Mouse (Mus musculus): ENCODE data around the gene Tmem108. TPM values are rescaled to one million over a fixed set of nuclear protein-coding genes. Genes with fewer than 3 reads are reported as not detected.

Gene Tmem108
- total RNA-seq (2021), result 10 to 100 TPM; 40.7 to 46.1 TPM
- long read RNA-seq, experiment 1, transcript Tmem108-203 (6 exons, 2,145 nt), result major isoform, 12 of 41 reads
- long read RNA-seq, experiment 1, transcript Tmem108-204 (6 exons, 2,850 nt), result minor isoform, 10 of 41 reads
- long read RNA-seq, experiment 1, partial matches to known transcripts, result 6 of 41 reads
- long read RNA-seq, experiment 1, other reads (novel, unspliced or antisense), result 7 of 41 reads
- long read RNA-seq, experiment 2, transcript Tmem108-203 (6 exons, 2,145 nt), result major isoform, 16 of 48 reads
- long read RNA-seq, experiment 2, transcript Tmem108-204 (6 exons, 2,850 nt), result minor isoform, 11 of 48 reads
- long read RNA-seq, experiment 2, partial matches to known transcripts, result 8 of 48 reads
- long read RNA-seq, experiment 2, other reads (novel, unspliced or antisense), result 6 of 48 reads

DNA sequence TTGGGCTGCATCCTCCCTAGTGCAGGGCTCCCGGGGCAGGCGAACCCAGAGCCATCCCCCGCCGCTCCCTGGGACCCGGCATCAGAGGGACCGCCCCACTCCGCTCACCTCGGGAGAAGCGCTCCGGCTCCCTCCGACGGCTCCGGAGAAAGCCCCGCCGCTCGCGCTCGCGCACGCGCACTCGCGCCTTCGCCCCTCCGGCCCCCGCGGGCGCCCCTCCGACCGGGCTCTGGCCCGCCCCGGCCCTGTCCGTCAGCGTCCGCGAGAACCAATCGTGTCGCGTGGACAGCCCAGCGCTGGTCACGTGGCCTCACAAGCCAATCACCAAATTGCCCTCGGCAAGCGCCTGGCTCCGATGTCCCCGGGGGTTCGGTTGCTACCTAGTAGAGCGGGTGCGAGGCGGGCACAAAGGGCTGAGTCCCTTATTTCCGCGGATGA is at the start of gene Tmem108:
Tmem108 (minus strand) TSS at position 191 of the 438 bp plus-strand sequence.
- TF ChIP-seq CTCF (conservative IDR thresholded peaks at IDR 0.05), result no peak
- Histone ChIP-seq H3K4me3 (peak within 1 kb of the TSS; percentile 93), H3K27ac (peak within 1 kb of the TSS; percentile 89)
- peak; percentile 91 to 93 for DNase-seq (ENCODE audit: low spot score in 2 of 2)

- Histone ChIP-seq H3K4me3 (no peak overlapping the region), H3K27ac (no peak overlapping the region)
- no peak for DNase-seq (ENCODE audit: low spot score in 2 of 2)
- no peak for TF ChIP-seq CTCF (conservative IDR thresholded peaks at IDR 0.05)
Measured at GRCm38 (mm10) chr9:103789029-103789428, 27.4 kb upstream of the Tmem108 start.

DNA sequence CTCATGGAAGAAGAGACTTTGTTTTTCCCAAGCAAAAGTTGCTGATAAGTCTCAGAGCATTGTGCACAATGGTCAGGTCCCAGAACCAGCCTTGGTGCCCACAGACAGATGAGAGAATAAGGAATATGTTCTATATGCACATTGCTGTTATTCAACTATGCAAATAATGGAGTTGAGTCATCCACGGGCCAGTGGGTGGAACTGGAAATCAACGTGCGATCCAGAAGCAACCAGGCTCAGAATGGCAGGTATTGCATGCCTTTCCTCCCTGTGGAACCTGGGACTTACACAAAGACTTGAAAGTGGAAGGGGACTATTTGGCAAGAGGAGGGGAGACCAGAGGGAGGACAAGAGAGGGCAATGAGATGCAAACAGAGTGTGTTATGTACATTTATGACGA is 22.5 kb upstream of the Tmem108 start:
- TF ChIP-seq CTCF (conservative IDR thresholded peaks at IDR 0.05), result no peak
- H3K4me3 ChIP-seq, result no peak overlapping the region
- no peak for DNase-seq (ENCODE audit: low spot score in 2 of 2)
- no peak overlapping the region for H3K27ac ChIP-seq

DNA sequence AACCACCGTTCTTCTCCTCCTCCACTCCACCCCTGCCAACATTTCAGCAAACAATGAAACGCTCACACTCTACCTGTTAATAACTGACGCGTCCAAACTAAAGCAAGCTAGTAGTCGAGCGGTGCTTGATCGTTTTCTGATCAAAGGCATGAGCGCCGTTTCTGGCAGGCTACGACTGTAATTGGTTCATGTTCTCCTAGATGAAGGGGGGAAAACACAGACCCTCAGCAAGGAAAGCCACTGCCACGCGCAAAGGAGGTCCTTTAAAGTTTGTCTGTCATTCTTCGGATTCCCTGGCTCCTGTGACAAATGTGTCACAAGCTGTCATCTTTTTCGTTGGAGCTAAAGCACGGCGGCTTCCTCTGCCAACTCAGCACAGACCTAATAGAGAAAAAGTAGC is 21.6 kb upstream of the Tmem108 start:
- TF ChIP-seq CTCF (conservative IDR thresholded peaks at IDR 0.05), result no peak
- DNase-seq (ENCODE audit: low spot score in 2 of 2), result no peak
- Histone ChIP-seq H3K27ac (no peak overlapping the region), H3K4me3 (peak overlapping the region; percentile 30)

GRCm38 (mm10) chr9:103782306-103782705 is 20.7 kb upstream of the Tmem108 start:
- no peak for TF ChIP-seq CTCF (conservative IDR thresholded peaks at IDR 0.05)
- no peak for DNase-seq (ENCODE audit: low spot score in 2 of 2)

DNA sequence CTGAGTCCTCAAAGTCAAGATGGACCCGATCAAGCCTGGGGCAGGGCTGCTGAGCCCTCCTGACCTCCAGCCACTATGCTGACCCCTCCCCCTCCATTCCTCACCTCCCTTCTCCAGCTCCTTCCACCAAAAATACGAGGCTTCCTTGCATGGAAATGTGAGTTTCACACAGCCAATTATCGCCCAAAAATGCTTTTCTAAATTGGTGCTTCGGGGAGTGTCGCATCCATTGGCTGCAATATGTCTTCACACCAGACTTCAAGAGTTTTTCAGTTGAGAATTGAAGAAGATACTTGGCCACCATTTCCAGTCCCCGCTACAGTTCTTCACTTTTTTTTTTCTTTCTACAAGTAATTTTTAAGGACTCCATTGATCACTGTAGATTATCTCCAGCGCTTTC is 19.8 kb upstream of the Tmem108 start:
- no peak for DNase-seq (ENCODE audit: low spot score in 2 of 2)
- TF ChIP-seq CTCF (conservative IDR thresholded peaks at IDR 0.05), result no peak
- H3K27ac ChIP-seq, result no peak overlapping the region
- H3K4me3 ChIP-seq, result no peak overlapping the region

More at GRCm38 (mm10) chr9:103782306-103782705, 20.7 kb upstream of the Tmem108 start:
- Histone ChIP-seq H3K27ac (no peak overlapping the region), H3K4me3 (no peak overlapping the region)

GRCm38 (mm10) chr9:103780598-103780997 is 19.0 kb upstream of the Tmem108 start:
- no peak for DNase-seq (ENCODE audit: low spot score in 2 of 2)
- TF ChIP-seq CTCF (conservative IDR thresholded peaks at IDR 0.05), result no peak
- H3K27ac ChIP-seq, result no peak overlapping the region

DNA sequence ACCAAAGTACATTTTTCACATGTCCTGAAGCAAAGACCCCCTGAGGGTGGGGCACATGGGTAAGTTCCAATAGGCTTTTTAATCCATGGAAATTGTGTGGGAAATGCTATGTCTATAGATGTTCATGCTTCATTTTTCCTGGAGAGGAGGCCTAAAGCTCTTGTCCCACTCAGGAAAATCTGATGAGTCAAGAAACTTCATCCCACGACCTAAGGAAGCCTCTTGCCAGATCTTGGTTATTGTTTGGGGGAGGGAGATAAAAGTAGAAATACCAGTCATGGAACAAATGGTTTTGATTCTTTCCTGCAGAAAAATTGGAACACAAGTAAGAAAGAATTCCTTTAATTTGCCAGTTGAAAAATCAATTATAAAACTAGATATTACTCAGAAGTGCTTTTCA is 16.5 kb upstream of the Tmem108 start:
- H3K27ac ChIP-seq, result no peak overlapping the region
- no peak for DNase-seq (ENCODE audit: low spot score in 2 of 2)
- TF ChIP-seq CTCF (conservative IDR thresholded peaks at IDR 0.05), result no peak
- no peak overlapping the region for H3K4me3 ChIP-seq

More at GRCm38 (mm10) chr9:103780598-103780997, 19.0 kb upstream of the Tmem108 start:
- H3K4me3 ChIP-seq, result no peak overlapping the region

DNA sequence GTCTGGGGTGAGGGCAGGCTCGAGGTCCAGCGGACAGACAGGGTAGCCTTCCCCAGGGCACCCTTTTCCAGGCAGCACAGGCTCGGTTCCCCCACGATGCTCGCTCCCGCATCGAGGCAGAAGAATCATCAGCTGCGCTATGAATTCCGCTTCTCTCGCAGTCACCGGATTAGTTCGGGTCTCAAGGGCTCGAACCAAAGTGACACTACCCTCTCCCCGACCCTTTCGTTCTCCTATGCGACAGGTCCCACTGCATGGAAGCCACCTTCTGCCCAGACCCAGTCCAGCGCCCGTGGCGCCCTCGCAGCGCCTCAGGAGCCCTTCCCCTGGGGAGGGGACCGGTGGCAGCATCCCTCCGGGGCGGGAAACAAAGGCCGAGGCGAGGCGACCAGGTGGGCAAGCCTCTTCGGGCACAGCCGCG is 476 bp downstream of the Tmem108 start:
- no peak for TF ChIP-seq CTCF (conservative IDR thresholded peaks at IDR 0.05)
- peak overlapping the region; percentile 89 for H3K27ac ChIP-seq
- peak overlapping the region; percentile 93 for H3K4me3 ChIP-seq
- peak in 1 of 2 experiments; percentile 30 for DNase-seq (ENCODE audit: low spot score in 2 of 2)

GRCm38 (mm10) chr9:103760356-103760755 is 1.3 kb downstream of the Tmem108 start:
- TF ChIP-seq CTCF (conservative IDR thresholded peaks at IDR 0.05), result no peak
- Histone ChIP-seq H3K4me3 (peak overlapping the region; percentile 93), H3K27ac (peak overlapping the region; percentile 89)
- no peak for DNase-seq (ENCODE audit: low spot score in 2 of 2)

- no peak for DNase-seq (ENCODE audit: low spot score in 2 of 2)
- peak overlapping the region; percentile 93 for H3K4me3 ChIP-seq
- H3K27ac ChIP-seq, result peak overlapping the region; percentile 89
- TF ChIP-seq CTCF (conservative IDR thresholded peaks at IDR 0.05), result no peak
Measured at GRCm38 (mm10) chr9:103759829-103760228, 1.8 kb downstream of the Tmem108 start.

DNA sequence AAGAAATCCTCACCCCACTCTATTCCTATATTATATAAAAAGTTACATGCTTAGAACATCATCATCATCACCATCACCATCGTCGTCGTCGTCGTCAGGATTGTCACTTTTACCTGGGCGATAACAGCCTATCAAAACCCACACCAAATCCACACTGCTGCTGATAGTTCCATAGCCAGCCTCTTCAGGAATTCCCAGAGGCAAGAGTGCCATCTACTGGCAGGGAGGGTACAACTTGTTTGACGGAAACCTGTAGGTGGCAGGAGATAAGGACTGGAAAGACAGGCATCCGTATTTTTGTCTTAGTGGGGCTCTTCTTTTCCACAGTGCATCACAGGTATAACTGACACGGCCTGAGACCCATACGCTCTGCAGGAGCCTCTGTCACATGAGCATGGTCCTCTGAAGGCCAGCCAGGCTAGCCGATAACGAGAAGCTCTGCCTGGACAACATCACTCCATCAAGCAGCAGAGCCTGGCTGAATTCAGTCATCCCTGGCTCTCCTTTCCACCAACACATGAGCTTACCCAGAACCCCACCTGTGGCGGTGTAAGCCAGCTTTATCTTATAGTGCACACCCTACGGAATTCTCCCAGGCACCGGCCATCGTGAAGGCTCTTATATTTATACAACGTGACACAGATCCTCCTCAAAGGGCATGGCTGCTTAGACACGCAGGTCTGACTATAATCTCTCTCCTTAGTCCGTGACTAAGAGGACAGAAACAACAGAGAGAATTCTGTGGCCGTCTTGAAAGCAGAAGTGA is 2.5 kb downstream of the Tmem108 start:
- peak; percentile 93 for TF ChIP-seq CTCF (conservative IDR thresholded peaks at IDR 0.05)
- peak overlapping the region; percentile 93 for H3K4me3 ChIP-seq
- H3K27ac ChIP-seq, result peak overlapping the region; percentile 89
- peak; percentile 88 to 90 for DNase-seq (ENCODE audit: low spot score in 2 of 2)

DNA sequence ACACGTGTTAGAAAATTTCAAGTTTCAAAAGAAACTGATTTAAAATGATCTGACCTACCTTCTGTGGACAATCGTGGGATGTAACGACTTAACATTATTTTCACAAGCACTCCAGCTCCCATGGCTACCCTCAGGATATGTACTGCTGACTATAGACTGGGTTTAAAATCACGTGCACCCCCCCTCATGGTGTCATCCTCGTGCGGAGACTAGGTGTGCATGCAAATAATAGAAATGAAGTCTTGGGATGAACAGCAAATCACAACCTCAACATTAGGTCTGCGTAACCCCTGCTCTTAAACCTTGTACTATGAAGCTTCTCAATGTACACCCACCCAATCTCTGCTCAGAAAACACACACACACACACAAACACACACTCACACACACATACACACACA is 3.4 kb downstream of the Tmem108 start:
- no peak overlapping the region for H3K27ac ChIP-seq
- TF ChIP-seq CTCF (conservative IDR thresholded peaks at IDR 0.05), result no peak
- no peak for DNase-seq (ENCODE audit: low spot score in 2 of 2)
- H3K4me3 ChIP-seq, result peak overlapping the region; percentile 30

Measured in layer of hippocampus, adult 2 months (tissue).